Mouse (Mus musculus) embryonic facial prominence, embryonic 11.5 days (tissue): ENCODE measurements around the gene Tfap2d. TPM values are rescaled to one million over a fixed set of nuclear protein-coding genes. Genes with fewer than 3 reads are reported as not detected.

ENCODE experiments used
- ATAC-seq: fragments of 200-750 bp; cut with Nextera tagmentation; replicated peaks from 2 replicates; pipeline ENCODE4 v1.8.0; 2017; ENCODE audit warnings: low read depth; ENCODE audit not compliant: insufficient number of reproducible peaks, low FRiP score, low TSS enrichment
- DNase-seq: peaks from one replicate; pipeline ENCODE4 v3.0.0-alpha.2; 2015; ENCODE audit warnings: low spot score
- H3K27ac ChIP-seq: fragments of 300-500 bp; sonication (generic); replicated peaks from 2 replicates; pipeline ENCODE4 v1.5.1; 2014; ENCODE audit warnings: mild to moderate bottlenecking, low read depth, low read length, control low read depth
- H3K27me3 ChIP-seq: fragments of 300-500 bp; sonication (generic); 2 replicates; pipeline ENCODE4 v1.6.1; 2014; ENCODE audit warnings: mild to moderate bottlenecking, low read length, moderate library complexity, mixed read lengths; ENCODE audit not compliant: control insufficient read depth, insufficient read depth
- H3K36me3 ChIP-seq: fragments of 300-500 bp; sonication (generic); replicated peaks from 2 replicates; pipeline ENCODE4 v1.6.1; 2014; ENCODE audit warnings: low read depth, mild to moderate bottlenecking, low read length, moderate library complexity, mixed read lengths; ENCODE audit not compliant: control insufficient read depth, insufficient read depth
- H3K4me1 ChIP-seq: fragments of 300-500 bp; sonication (generic); 2 replicates; pipeline ENCODE4 v1.6.1; 2014; ENCODE audit warnings: low read length, mixed read lengths; ENCODE audit not compliant: control insufficient read depth, insufficient read depth
- H3K4me2 ChIP-seq: fragments of 300-500 bp; sonication (generic); 2 replicates; pipeline ENCODE4 v1.6.1; 2014; ENCODE audit warnings: low read depth, mild to moderate bottlenecking, control low read depth, low read length, moderate library complexity
- H3K4me3 ChIP-seq: fragments of 300-500 bp; sonication (generic); 2 replicates; pipeline ENCODE4 v1.5.1; 2014; ENCODE audit warnings: low read depth, low read length, control low read depth
- H3K9ac ChIP-seq: fragments of 300-500 bp; sonication (generic); replicated peaks from 2 replicates; pipeline ENCODE4 v1.6.1; 2014; ENCODE audit warnings: mild to moderate bottlenecking, control low read depth, low read length
- H3K9me3 ChIP-seq: fragments of 300-500 bp; sonication (generic); replicated peaks from 2 replicates; pipeline ENCODE4 v1.6.1; 2016; ENCODE audit warnings: mild to moderate bottlenecking, low read length, inconsistent platforms, mixed read lengths; ENCODE audit not compliant: control insufficient read depth
- WGBS: fragments of 180-500 bp; shearing (Covaris S2); extraction: QIAGEN DNeasy Blood & Tissue Kit; methylation state at CpG from one replicate; pipeline ENCODE4 v1.1.7; 2014; 5-methylcytosine and 5-hydroxymethylcytosine counted together
- polyA plus RNA-seq: library from polyadenylated mRNA; unstranded; fragments of >200 nt; fragmentation: Nextera tagmentation; extraction: Ambion mirVana; gene quantifications from 2 replicates; pipeline ENCODE4 v1.2.1, GENCODE M21; 2014

The Tfap2d gene
- polyA plus RNA-seq, 1 experiment from 2014 or later, result 0.29 TPM

DNA sequence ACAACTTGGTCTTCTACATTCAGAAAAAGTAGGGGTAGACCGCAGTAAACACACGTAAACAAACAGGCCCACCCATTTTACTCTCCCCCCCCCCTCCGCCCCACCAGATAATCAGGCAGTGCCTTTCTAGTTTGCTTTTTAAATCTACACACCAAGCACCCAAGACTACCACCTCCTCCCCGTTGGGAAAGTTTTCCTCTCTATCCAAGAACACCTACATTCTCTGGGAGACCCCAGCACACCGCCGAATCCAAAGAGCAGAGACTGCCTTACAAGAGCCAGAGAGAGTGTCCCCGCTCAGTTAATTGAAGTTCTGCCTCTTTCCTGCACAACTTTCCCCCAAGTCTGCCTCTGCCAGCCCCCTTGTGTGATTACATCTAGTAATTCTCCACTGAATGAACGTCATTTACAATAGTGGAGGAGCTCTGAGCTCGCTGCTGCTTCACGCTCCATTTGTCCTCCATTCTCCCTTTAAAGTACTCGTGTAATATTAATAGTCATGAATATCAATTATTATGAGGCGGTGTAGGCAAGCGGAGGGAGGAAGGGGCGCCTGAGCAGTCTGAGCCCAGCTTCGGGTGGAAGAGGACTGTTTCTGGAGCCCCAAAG lies 108.8 kb downstream of the Tfap2d start:
- Histone ChIP-seq H3K9ac (peak overlapping the region; percentile 46), H3K4me3 (peak overlapping the region; percentile 18), H3K4me2 (peak overlapping the region; percentile 23), H3K36me3 (no peaks in the 10 kb centered on the region), H3K27ac (0 out of 2 replicates have a peak overlapping the region, but pooled peaks have one; percentile 28), H3K9me3 (no peaks in the 10 kb centered on the region), H3K4me1 (no peaks in the 10 kb centered on the region; the same call in 1 of the 2 replicates), H3K27me3 (peaks cover 40% of the 10 kb centered on the region)
- no peak for ATAC-seq
- no peak for DNase-seq
- WGBS, result under 1% methylated on average over 15 of the region's 15 CpGs

DNA sequence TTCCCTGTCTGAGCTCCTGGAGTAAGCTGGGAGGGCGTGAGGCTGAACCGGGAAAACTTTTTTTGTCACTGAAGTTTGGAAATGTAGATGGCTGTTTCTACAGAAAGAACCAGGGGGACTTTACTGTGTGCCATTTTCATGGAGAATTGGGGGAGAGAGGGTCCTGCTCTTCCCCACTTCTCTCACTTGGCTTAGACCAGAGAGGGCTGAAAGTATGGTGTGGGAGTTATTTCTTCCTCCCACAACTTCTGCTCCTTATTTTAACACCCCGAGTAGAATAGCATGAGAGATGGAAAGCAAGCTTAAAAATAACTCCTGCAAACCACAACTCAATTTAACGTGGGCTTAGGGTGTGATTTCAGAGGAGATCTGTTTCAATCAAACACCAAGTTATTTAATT lies 109.9 kb downstream of the Tfap2d start:
- peak overlapping the region; percentile 43 for H3K9ac ChIP-seq
- H3K4me2 ChIP-seq, result 0 out of 2 replicates have a peak overlapping the region, but pooled peaks have one; percentile 13
- H3K36me3 ChIP-seq, result no peaks in the 10 kb centered on the region
- peaks cover 42% of the 10 kb centered on the region for H3K27me3 ChIP-seq
- DNase-seq (no peak), ATAC-seq (no peak)
- WGBS, result 0% methylated on average over 4 of the region's 4 CpGs
- no peaks in the 10 kb centered on the region; the same call in 1 of the 2 replicates for H3K4me1 ChIP-seq
- H3K4me3 ChIP-seq, result peak overlapping the region; percentile 18
- no peaks in the 10 kb centered on the region for H3K9me3 ChIP-seq
- H3K27ac ChIP-seq, result no peak overlapping the region

DNA sequence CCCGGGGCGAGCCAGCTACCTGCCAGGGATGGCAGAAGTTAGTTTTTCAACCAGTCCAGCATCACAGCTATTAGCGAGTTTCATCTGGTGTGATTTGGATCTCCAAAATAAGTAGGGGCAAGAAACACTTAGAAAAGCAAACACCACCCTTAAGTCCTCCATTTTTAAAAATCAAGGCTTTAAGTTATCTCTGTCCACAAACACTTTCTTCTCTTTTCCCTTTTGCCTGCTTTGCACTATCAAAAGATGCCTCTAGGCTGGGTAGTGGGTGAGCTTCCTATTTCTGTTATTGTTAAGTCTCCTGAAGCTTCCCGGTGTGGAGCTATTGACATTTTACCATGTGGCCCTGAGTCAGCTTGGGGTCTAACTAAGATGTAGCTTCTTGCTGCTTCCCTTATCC lies 110.3 kb downstream of the Tfap2d start:
- no peak for DNase-seq
- Histone ChIP-seq H3K27ac (no peak overlapping the region), H3K4me2 (0 out of 2 replicates have a peak overlapping the region, but pooled peaks have one; percentile 13), H3K9me3 (no peaks in the 10 kb centered on the region), H3K9ac (peak overlapping the region; percentile 43; the same call in 1 of the 2 replicates), H3K4me3 (peak overlapping the region; percentile 18), H3K4me1 (no peaks in the 10 kb centered on the region; the same call in 1 of the 2 replicates), H3K27me3 (peaks cover 45% of the 10 kb centered on the region), H3K36me3 (no peaks in the 10 kb centered on the region)
- no peak for ATAC-seq
- 0% methylated on average over 4 of the region's 4 CpGs for WGBS

DNA sequence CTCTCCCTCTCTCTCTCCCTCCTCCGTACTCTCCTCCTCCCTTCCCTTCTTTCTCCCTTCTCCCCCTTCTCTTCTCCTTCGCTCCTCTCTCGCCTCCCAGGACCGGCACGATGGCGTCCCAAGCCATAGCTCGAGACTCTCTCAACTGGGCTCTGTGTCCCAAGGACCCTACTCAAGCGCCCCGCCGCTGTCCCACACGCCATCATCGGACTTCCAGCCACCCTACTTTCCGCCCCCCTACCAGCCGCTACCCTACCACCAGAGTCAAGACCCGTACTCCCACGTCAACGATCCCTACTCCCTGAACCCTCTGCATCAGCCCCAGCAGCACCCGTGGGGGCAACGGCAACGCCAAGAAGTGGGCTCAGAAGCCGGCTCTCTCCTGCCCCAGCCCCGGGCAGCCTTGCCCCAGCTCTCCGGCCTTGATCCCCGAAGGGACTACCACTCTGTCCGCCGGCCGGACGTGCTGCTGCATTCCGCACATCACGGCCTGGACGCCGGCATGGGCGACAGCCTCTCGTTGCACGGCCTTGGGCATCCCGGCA lies 111.1 kb downstream of the Tfap2d start:
- Histone ChIP-seq H3K27me3 (peaks cover 49% of the 10 kb centered on the region), H3K4me3 (peak overlapping the region; percentile 42), H3K27ac (no peak overlapping the region), H3K4me2 (peak overlapping the region; percentile 45), H3K9ac (peak overlapping the region; percentile 71), H3K36me3 (no peaks in the 10 kb centered on the region), H3K9me3 (no peaks in the 10 kb centered on the region), H3K4me1 (no peaks in the 10 kb centered on the region; the same call in 1 of the 2 replicates)
- no peak for DNase-seq
- WGBS, result 1% methylated on average over 36 of the region's 36 CpGs
- no peak for ATAC-seq

Other genes with a start within 250 kb of the Tfap2d start
- gene Tfap2b, start 105.9 kb downstream of the Tfap2d start, polyA plus RNA-seq, result 22.9 and 29.1 TPM in 2 replicates